Mouse (Mus musculus): ENCODE measurements around the gene Snapc4. TPM values are rescaled to one million over a fixed set of nuclear protein-coding genes. Genes with fewer than 3 reads are reported as not detected.
A peak's percentile ranks its signal among the peaks of the same experiment; 100 is the strongest.

Snapc4 gene
- polyA plus RNA-seq, 1 experiment = 59.2 TPM

DNA sequence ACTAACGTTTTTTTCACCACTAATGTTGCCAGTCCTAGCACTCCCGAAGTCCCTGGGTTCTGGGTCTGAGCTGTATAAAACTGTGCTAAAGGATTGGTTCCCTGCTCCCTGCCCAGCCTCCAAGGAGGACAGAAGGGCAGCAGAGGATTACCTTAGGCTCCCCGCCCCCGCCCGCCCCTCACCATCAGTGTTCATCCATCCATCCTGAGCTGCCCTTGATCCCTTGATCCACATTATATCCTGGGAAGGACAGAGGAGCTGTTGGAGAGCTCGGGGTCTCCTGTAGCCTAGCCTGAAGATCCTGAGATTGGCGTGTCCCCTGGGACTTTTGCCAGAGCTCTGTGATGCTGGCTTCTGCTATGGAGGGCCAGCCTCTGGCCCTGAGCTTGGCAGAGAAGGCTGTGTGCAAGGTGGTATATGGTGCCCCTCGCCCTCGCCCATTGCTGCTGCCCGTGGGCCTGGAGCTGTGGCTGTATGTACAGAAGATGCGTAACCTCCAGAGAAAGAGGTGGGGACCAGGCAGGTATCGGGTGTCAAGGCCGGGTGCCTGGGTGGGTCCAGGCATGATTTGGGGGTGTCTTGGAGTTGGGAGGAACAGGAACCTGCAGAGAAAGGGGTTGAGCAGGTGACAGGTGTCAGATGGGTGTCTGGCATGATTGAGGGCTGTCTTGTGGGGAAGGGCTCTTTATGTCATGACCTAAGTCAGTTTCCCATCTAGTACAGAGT, 60.8 kb downstream of the Snapc4 start:
- Histone ChIP-seq H3K4me1 (ENCODE audit: control insufficient read depth, insufficient read depth, low read length) (peaks cover 63% of the 10 kb centered on the region), H3K4me3 (replicated peaks; ENCODE audit: insufficient read depth, low read depth, low read length) (peak overlapping the region; percentile 31), H3K27ac (ENCODE audit: insufficient read depth, low read length) (peak overlapping the region; percentile 54), H3K27me3 (ENCODE audit: control insufficient read depth, insufficient read depth, low read length) (no peaks in the 10 kb centered on the region)
- DNase-seq = peak in 1 of 2 experiments; percentile 41
- WGBS = 50% methylated on average over 13 of the region's 13 CpGs
- TF ChIP-seq CTCF (IDR thresholded peaks at IDR 0.05; ENCODE audit: borderline replicate concordance, insufficient read depth, low read depth, low read length) = no peak
- no peak for TF ChIP-seq POLR2A (IDR thresholded peaks at IDR 0.05; ENCODE audit: borderline replicate concordance, insufficient read depth, low read length)

DNA sequence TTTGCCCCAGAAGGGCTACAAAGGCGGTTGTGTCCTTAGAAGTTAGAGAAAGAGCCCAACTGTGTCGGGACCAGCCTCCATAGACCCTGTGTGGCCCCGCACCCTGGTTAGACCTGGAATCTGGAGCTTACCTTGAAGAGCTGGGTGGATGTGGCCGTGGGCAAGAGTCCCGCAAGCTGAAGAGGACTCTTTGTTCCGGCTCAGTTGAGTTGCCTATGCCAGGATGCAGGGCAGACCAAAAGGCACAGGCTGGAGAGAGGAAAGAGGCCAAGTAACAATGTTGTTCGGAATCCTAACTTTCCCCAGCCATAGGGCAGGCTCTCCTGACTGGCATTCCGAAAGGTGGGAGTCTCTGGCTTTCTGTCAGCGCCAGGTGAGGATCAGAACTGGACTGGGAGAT, 61.3 kb downstream of the Snapc4 start:
- WGBS = 29% methylated on average over 9 of the region's 9 CpGs
- H3K27me3 ChIP-seq (ENCODE audit: control insufficient read depth, insufficient read depth, low read length) = no peaks in the 10 kb centered on the region
- peak; percentile 64 to 67 for DNase-seq
- peak overlapping the region; percentile 31 for H3K4me3 ChIP-seq (replicated peaks; ENCODE audit: insufficient read depth, low read depth, low read length)
- peak overlapping the region; percentile 54 for H3K27ac ChIP-seq (ENCODE audit: insufficient read depth, low read length)
- peaks cover 62% of the 10 kb centered on the region for H3K4me1 ChIP-seq (ENCODE audit: control insufficient read depth, insufficient read depth, low read length)
- TF ChIP-seq POLR2A (IDR thresholded peaks at IDR 0.05; ENCODE audit: borderline replicate concordance, insufficient read depth, low read length) (no peak), CTCF (IDR thresholded peaks at IDR 0.05; ENCODE audit: borderline replicate concordance, insufficient read depth, low read depth, low read length) (no peak)

GRCm38 (mm10) chr2:26317991-26318672, 62.3 kb downstream of the Snapc4 start:
- WGBS = 33% methylated on average over 3 of the region's 3 CpGs
- DNase-seq = peak in 1 of 2 experiments; percentile 42
- H3K4me1 ChIP-seq (ENCODE audit: control insufficient read depth, insufficient read depth, low read length) = peaks cover 62% of the 10 kb centered on the region
- peak overlapping the region; percentile 98 for H3K27ac ChIP-seq (ENCODE audit: insufficient read depth, low read length)
- H3K27me3 ChIP-seq (ENCODE audit: control insufficient read depth, insufficient read depth, low read length) = no peaks in the 10 kb centered on the region
- TF ChIP-seq CTCF (IDR thresholded peaks at IDR 0.05; ENCODE audit: borderline replicate concordance, insufficient read depth, low read depth, low read length) (no peak), POLR2A (IDR thresholded peaks at IDR 0.05; ENCODE audit: borderline replicate concordance, insufficient read depth, low read length) (no peak)
- H3K4me3 ChIP-seq (replicated peaks; ENCODE audit: insufficient read depth, low read depth, low read length) = peak overlapping the region; percentile 78

- WGBS = 28% methylated on average over 3 of the region's 3 CpGs
- Histone ChIP-seq H3K4me1 (ENCODE audit: control insufficient read depth, insufficient read depth, low read length) (peaks cover 66% of the 10 kb centered on the region), H3K27me3 (ENCODE audit: control insufficient read depth, insufficient read depth, low read length) (no peaks in the 10 kb centered on the region), H3K27ac (ENCODE audit: insufficient read depth, low read length) (peak overlapping the region; percentile 98), H3K4me3 (replicated peaks; ENCODE audit: insufficient read depth, low read depth, low read length) (peak overlapping the region; percentile 78)
- no peak for DNase-seq
- TF ChIP-seq CTCF (IDR thresholded peaks at IDR 0.05; ENCODE audit: borderline replicate concordance, insufficient read depth, low read depth, low read length) (no peak), POLR2A (IDR thresholded peaks at IDR 0.05; ENCODE audit: borderline replicate concordance, insufficient read depth, low read length) (no peak)
Measured at GRCm38 (mm10) chr2:26317371-26317770, 63.1 kb downstream of the Snapc4 start.

DNA sequence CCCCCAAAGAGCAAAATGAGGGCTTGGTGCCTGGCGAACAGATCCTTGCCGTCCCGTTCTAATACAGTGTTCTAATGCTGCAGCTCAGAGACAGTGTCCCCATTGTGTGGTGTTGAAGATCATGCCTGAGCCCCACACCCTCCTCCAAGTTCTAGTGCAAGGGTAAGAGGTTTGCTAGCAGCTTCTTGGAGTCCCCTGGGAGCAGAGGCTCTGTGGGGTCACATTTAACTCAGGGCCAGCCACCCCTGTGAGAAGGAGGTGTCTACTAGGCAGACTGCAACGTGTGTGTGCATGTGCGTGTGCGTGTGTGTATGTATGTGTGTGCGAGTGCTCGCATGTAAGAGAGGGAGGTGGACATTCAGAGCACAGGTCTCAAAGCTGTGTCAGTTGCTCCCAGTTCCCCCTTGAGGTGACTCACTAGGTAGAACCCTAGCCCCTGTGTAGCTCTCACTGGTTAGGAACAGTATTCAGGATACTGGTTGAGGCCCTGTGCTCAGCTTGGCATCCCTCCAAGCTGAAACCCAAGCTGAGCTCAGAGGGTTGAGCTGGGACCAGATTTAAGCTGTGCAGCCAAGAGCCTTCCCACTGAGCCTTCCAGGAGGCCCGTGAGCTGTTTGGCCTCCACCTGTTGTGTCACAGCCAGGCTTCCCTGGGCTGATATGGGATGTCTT, 63.7 kb downstream of the Snapc4 start:
- DNase-seq = peak; percentile 69 to 72
- H3K4me3 ChIP-seq (replicated peaks; ENCODE audit: insufficient read depth, low read depth, low read length) = peak overlapping the region; percentile 78
- TF ChIP-seq POLR2A (IDR thresholded peaks at IDR 0.05; ENCODE audit: borderline replicate concordance, insufficient read depth, low read length) = no peak
- no peak for TF ChIP-seq CTCF (IDR thresholded peaks at IDR 0.05; ENCODE audit: borderline replicate concordance, insufficient read depth, low read depth, low read length)
- peaks cover 66% of the 10 kb centered on the region for H3K4me1 ChIP-seq (ENCODE audit: control insufficient read depth, insufficient read depth, low read length)
- H3K27me3 ChIP-seq (ENCODE audit: control insufficient read depth, insufficient read depth, low read length) = no peaks in the 10 kb centered on the region
- WGBS = 7% methylated on average over 9 of the region's 9 CpGs
- peak overlapping the region; percentile 98 for H3K27ac ChIP-seq (ENCODE audit: insufficient read depth, low read length)

GRCm38 (mm10) chr2:26315925-26316311, 64.5 kb downstream of the Snapc4 start:
- Histone ChIP-seq H3K27ac (ENCODE audit: insufficient read depth, low read length) (peak overlapping the region; percentile 98), H3K27me3 (ENCODE audit: control insufficient read depth, insufficient read depth, low read length) (no peaks in the 10 kb centered on the region), H3K4me1 (ENCODE audit: control insufficient read depth, insufficient read depth, low read length) (peaks cover 69% of the 10 kb centered on the region), H3K4me3 (replicated peaks; ENCODE audit: insufficient read depth, low read depth, low read length) (peak overlapping the region; percentile 78)
- TF ChIP-seq CTCF (IDR thresholded peaks at IDR 0.05; ENCODE audit: borderline replicate concordance, insufficient read depth, low read depth, low read length) (no peak), POLR2A (IDR thresholded peaks at IDR 0.05; ENCODE audit: borderline replicate concordance, insufficient read depth, low read length) (peak; percentile 28; the same call in 1 of the 2 replicates)
- peak; percentile 86 to 89 for DNase-seq
- WGBS = 2% methylated on average over 11 of the region's 11 CpGs

- 1% methylated on average over 66 of the region's 66 CpGs for WGBS
- Histone ChIP-seq H3K4me3 (replicated peaks; ENCODE audit: insufficient read depth, low read depth, low read length) (peak within 1 kb of the TSS; percentile 78), H3K27me3 (ENCODE audit: control insufficient read depth, insufficient read depth, low read length) (no peaks in the 10 kb centered on the region), H3K27ac (ENCODE audit: insufficient read depth, low read length) (peak within 1 kb of the TSS; percentile 98), H3K4me1 (ENCODE audit: control insufficient read depth, insufficient read depth, low read length) (peaks cover 63% of the 10 kb centered on the region)
- TF ChIP-seq CTCF (IDR thresholded peaks at IDR 0.05; ENCODE audit: borderline replicate concordance, insufficient read depth, low read depth, low read length) (no peak), POLR2A (IDR thresholded peaks at IDR 0.05; ENCODE audit: borderline replicate concordance, insufficient read depth, low read length) (peak; percentile 63)
- peak; percentile 87 for DNase-seq
Measured at GRCm38 (mm10) chr2:26315072-26315924, 65.2 kb downstream of the Snapc4 start, which contains the start of gene Gpsm1. Gene Gpsm1, plus strand, starts transcription at chr2:26315515.
